ENCODE assay signal across 8 mouse cellular contexts in genomic region chr16:9992773-9993221, GRCm38 (mm10). TPM values are rescaled to one million over a fixed set of nuclear protein-coding genes. Genes with fewer than 3 reads are reported as not detected.
A peak's percentile ranks its signal among the peaks of the same experiment; 100 is the strongest.
DNase-seq lines count a peak whose midpoint lies in the region; ATAC-seq and TF ChIP-seq lines count a peak whose summit lies in the region.

No protein-coding gene starts in this region.

- peaks cover 70% of the 10 kb centered on the region for H3K27me3 ChIP-seq in heart, embryonic 11.5 days (ENCODE audit: control insufficient read depth, insufficient read depth, low read length)
- H3K27me3 ChIP-seq in stomach, postnatal 0 days (ENCODE audit: control insufficient read depth, insufficient read depth, low read length) = peaks cover 17% of the 10 kb centered on the region; the same call in 1 of the 2 replicates

- H3K9me3 ChIP-seq in heart, embryonic 11.5 days (replicated peaks; ENCODE audit: control insufficient read depth, low read length) = no peaks in the 10 kb centered on the region
- H3K9me3 ChIP-seq in stomach, postnatal 0 days (ENCODE audit: control insufficient read depth, low read length) = no peaks in the 10 kb centered on the region

- peak overlapping the region; percentile 44 for H3K4me3 ChIP-seq in heart, embryonic 11.5 days (ENCODE audit: low read depth, low read length)
- H3K4me3 ChIP-seq in stomach, postnatal 0 days (ENCODE audit: low read depth, low read length) = no peak overlapping the region

- H3K27ac ChIP-seq in heart, embryonic 11.5 days (ENCODE audit: low read depth, low read length) = no peak overlapping the region
- H3K27ac ChIP-seq in stomach, postnatal 0 days (replicated peaks) = no peak overlapping the region

- TF ChIP-seq CTCF in stomach, postnatal 0 days (IDR thresholded peaks at IDR 0.05; ENCODE audit: low read depth) = no peak

- ATAC-seq in heart, embryonic 11.5 days (replicated peaks; ENCODE audit: insufficient number of reproducible peaks, low FRiP score, low TSS enrichment) = peak; percentile 40; the same call in 1 of the 2 replicates
- peak; percentile 25; the same call in 1 of the 2 replicates for ATAC-seq in erythroid progenitor cell, adult 5-6 weeks (replicated peaks; ENCODE audit: low FRiP score, poor library complexity, severe bottlenecking)
- peak; percentile 56; the same call in 1 of the 2 replicates for ATAC-seq in stomach, postnatal 0 days (ENCODE audit: low FRiP score, low TSS enrichment)

- peaks cover 15% of the 10 kb centered on the region for H3K4me1 ChIP-seq in heart, embryonic 11.5 days (ENCODE audit: control insufficient read depth, insufficient read depth, low read length)
- H3K4me1 ChIP-seq in stomach, postnatal 0 days (replicated peaks; ENCODE audit: control insufficient read depth, insufficient read depth) = no peaks in the 10 kb centered on the region

- DNase-seq in heart, postnatal 36 days = no peak
- peak; percentile 40 for DNase-seq in Muller cell, postnatal 12 days (ENCODE audit: inconsistent ontology term)
- DNase-seq in liver = peak; percentile 24
- DNase-seq in stomach, postnatal 0 days (ENCODE audit: low spot score) = no peak
- no peak for DNase-seq in ovary, adult 18-20 months (ENCODE audit: low spot score)
- no peak for DNase-seq in layer of hippocampus, postnatal 25 days (ENCODE audit: extremely low spot score in 1 of 2, low spot score in 1 of 2)

- intact Hi-C loops in heart, postnatal 36 days (cut with DNase I) = loop anchor here (1.0 kb wide), 1 partner anchor 983 kb away; no protein-coding TSS in a partner anchor

- no peak overlapping the region for H3K9ac ChIP-seq in heart, embryonic 11.5 days (ENCODE audit: low read depth, low read length)
- no peak overlapping the region for H3K9ac ChIP-seq in stomach, postnatal 0 days (ENCODE audit: low read length)

- no peak for TF ChIP-seq EP300 in stomach, postnatal 0 days (optimal IDR thresholded peaks at IDR 0.05)

- under 1% methylated on average over 17 of the region's 17 CpGs for WGBS in heart, embryonic 11.5 days (ENCODE audit: insufficient replicate concordance)
- 2% methylated on average over 17 of the region's 17 CpGs for WGBS in stomach, postnatal 0 days

- H3K4me2 ChIP-seq in heart, embryonic 11.5 days = peak overlapping the region; percentile 75
- no peak overlapping the region; the same call in 1 of the 2 replicates for H3K4me2 ChIP-seq in stomach, postnatal 0 days (replicated peaks; ENCODE audit: low read depth)

- no peaks in the 10 kb centered on the region for H3K36me3 ChIP-seq in heart, embryonic 11.5 days (ENCODE audit: control insufficient read depth, insufficient read depth, low read length)
- no peaks in the 10 kb centered on the region for H3K36me3 ChIP-seq in stomach, postnatal 0 days (ENCODE audit: control insufficient read depth, insufficient read depth, low read length)

RNA-seq across cellular contexts. Expression of gene Grin2a, which starts 2.6 kb away (rescaled TPM):
- 0.19 and 0.59 TPM in 2 replicates for polyA plus RNA-seq in heart, embryonic 11.5 days (2014; fragmentation: Nextera tagmentation; extraction: Ambion mirVana)
- under 1 TPM; 0.08 to 0.33 TPM for total RNA-seq in heart, postnatal 36 days (2021)
- total RNA-seq in erythroid progenitor cell, adult 5-6 weeks (2015; ENCODE audit: low replicate concordance) = not detected in 2 replicates
- total RNA-seq in erythroid progenitor cell, adult 5-6 weeks (2017; ENCODE audit: low replicate concordance) = not detected in 2 replicates
- 0.02 TPM in 1 of 2 replicates, not detected in the other for polyA plus RNA-seq in stomach, postnatal 0 days (2015; fragmentation: Nextera tagmentation; extraction: Ambion mirVana)
- 100 to 1,000 TPM; 304 to 416 TPM for total RNA-seq in layer of hippocampus, postnatal 25 days (2021)

Comparison
In these comparisons a context has a peak if more than half of its experiments do, and no peak if none do; other contexts are left out.
1. DNase-seq: peak in Muller cell, postnatal 12 days (single experiment) and liver (single experiment); none in heart, postnatal 36 days (0 of 2), stomach, postnatal 0 days (single experiment), ovary, adult 18-20 months (single experiment) and layer of hippocampus, postnatal 25 days (0 of 2).
2. RNA of gene Grin2a, which starts 2.6 kb away (total RNA-seq): 304 to 416 TPM in layer of hippocampus, postnatal 25 days; 0.08 to 0.33 TPM in heart, postnatal 36 days and not detected in erythroid progenitor cell, adult 5-6 weeks; every median in the first group is over 100 times any median in the second.
3. Peak in every context shown above with its lines, with median percentiles within 50 percentile points of each other: ATAC-seq.